Mouse (Mus musculus) forebrain, postnatal 0 days (tissue): ENCODE data around the gene Gm8011. TPM values are rescaled to one million over a fixed set of nuclear protein-coding genes. Genes with fewer than 3 reads are reported as not detected.
"Not testable (repeated sequence)": the region's sequence is repeated elsewhere in the genome, so short reads cannot be mapped to it uniquely, and the experiment has no call there.

Source experiments
- ATAC-seq: fragments of 200-750 bp; cut with Nextera tagmentation; 2 replicates; pipeline ENCODE4 v1.8.0; 2017; ENCODE audit warnings: mild to moderate bottlenecking, moderate library complexity
- DNase-seq: peaks from one replicate; pipeline ENCODE4 v3.0.0-alpha.2; 2015
- H3K27ac ChIP-seq: fragments of 300-500 bp; sonication (generic); 2 replicates; pipeline ENCODE4 v1.5.1; 2014; ENCODE audit warnings: low read depth, mild to moderate bottlenecking, antibody characterized with exemption, low read length, moderate library complexity, mixed read lengths
- H3K27me3 ChIP-seq: fragments of 300-500 bp; sonication (generic); 2 replicates; pipeline ENCODE4 v1.6.1; 2014; ENCODE audit warnings: mild to moderate bottlenecking, low read length, mixed read lengths; ENCODE audit not compliant: insufficient read depth
- H3K36me3 ChIP-seq: fragments of 300-500 bp; sonication (generic); 2 replicates; pipeline ENCODE4 v1.6.1; 2014; ENCODE audit warnings: mild to moderate bottlenecking, moderate library complexity; ENCODE audit not compliant: insufficient read depth
- H3K4me1 ChIP-seq: fragments of 300-500 bp; sonication (generic); 2 replicates; pipeline ENCODE4 v1.6.1; 2014; ENCODE audit warnings: antibody characterized with exemption; ENCODE audit not compliant: insufficient read depth
- H3K4me2 ChIP-seq: fragments of 300-500 bp; sonication (generic); 2 replicates; pipeline ENCODE4 v1.6.1; 2014; ENCODE audit warnings: low read depth, mild to moderate bottlenecking, moderate library complexity
- H3K4me3 ChIP-seq: fragments of 300-500 bp; sonication (generic); 2 replicates; pipeline ENCODE4 v1.5.1; 2014; ENCODE audit warnings: low read depth, low read length, mixed read lengths
- H3K9ac ChIP-seq: fragments of 300-500 bp; sonication (generic); 2 replicates; pipeline ENCODE4 v1.6.1; 2014; ENCODE audit warnings: mild to moderate bottlenecking
- H3K9me3 ChIP-seq: fragments of 300-500 bp; sonication (generic); 2 replicates; pipeline ENCODE4 v1.6.1; 2016; ENCODE audit warnings: low read length
- WGBS: fragments of 180-500 bp; shearing (Covaris S2); extraction: QIAGEN DNeasy Blood & Tissue Kit; methylation state at CpG from one replicate; pipeline ENCODE4 v1.1.7; 2014; 5-methylcytosine and 5-hydroxymethylcytosine counted together
- polyA plus RNA-seq: library from polyadenylated mRNA; unstranded; fragments of >200 nt; fragmentation: Nextera tagmentation; extraction: Ambion mirVana; gene quantifications from 2 replicates; pipeline ENCODE4 v1.2.1, GENCODE M21; 2015
- total RNA-seq: library from RNA; depleted of rRNA; stranded (reverse); fragments of >200 nt; gene quantifications from 2 replicates; pipeline ENCODE4 v1.2.3, GENCODE M21; 2014; rRNA removed

Gm8011 gene
- total RNA-seq (not detected in 2 replicates), polyA plus RNA-seq (not detected in 2 replicates)

- not testable (repeated sequence) for DNase-seq, H3K4me3 ChIP-seq, ATAC-seq, H3K9me3 ChIP-seq, H3K4me2 ChIP-seq, H3K27me3 ChIP-seq, H3K9ac ChIP-seq, H3K27ac ChIP-seq, H3K4me1 ChIP-seq, H3K36me3 ChIP-seq
- WGBS, result 60% methylated on average over 2 of the region's 2 CpGs
These were observed at the start of gene Gm8011 for GRCm38 (mm10) chr14:42463581-42463980. TSS of gene Gm8011 (plus strand) at chr14:42463881.

DNA sequence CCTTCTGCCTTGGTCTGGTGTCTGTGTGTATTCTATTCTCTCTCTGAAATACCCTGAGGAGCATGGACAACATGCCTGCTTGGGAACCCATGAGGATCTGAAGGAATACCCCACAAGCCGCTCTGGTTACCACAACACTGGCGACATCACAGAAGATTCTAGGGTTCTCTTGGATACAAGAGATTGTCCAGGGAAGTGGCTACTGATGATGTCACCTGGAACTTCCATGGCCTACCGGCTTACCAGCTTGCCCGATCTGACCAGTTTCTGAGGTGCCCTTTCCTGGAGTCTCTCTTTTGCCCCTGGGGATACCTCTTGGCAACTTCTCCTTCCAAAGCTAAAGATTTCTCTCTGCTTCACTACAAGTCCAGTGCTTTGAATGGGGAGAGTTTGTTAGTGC is 24.1 kb upstream of the Gm8011 start, which contains the start of gene Gm8005:
Gene Gm8005, minus strand, starts transcription at position 101 of the 400 bp plus-strand sequence.
- H3K9ac ChIP-seq, result not testable (repeated sequence)

GRCm38 (mm10) chr14:42502249-42502648 is 38.6 kb downstream of the Gm8011 start, which contains the start of gene Gm8020:
TSS of gene Gm8020 (minus strand) at chr14:42502349.
- H3K4me3 ChIP-seq, H3K27me3 ChIP-seq, H3K9ac ChIP-seq, ATAC-seq, H3K36me3 ChIP-seq, H3K4me2 ChIP-seq, H3K4me1 ChIP-seq, H3K9me3 ChIP-seq, H3K27ac ChIP-seq, DNase-seq: not testable (repeated sequence)
- 91% methylated on average over 2 of the region's 3 CpGs for WGBS

More for the DNA sequence above, 24.1 kb upstream of the Gm8011 start, which contains the start of gene Gm8005:
- ATAC-seq, H3K4me2 ChIP-seq, H3K36me3 ChIP-seq, H3K4me3 ChIP-seq, H3K9me3 ChIP-seq, H3K4me1 ChIP-seq, H3K27me3 ChIP-seq, H3K27ac ChIP-seq, DNase-seq: not testable (repeated sequence)
- 100% methylated on average over 2 of the region's 4 CpGs for WGBS

Other genes starting within 250 kb of the Gm8011 start
- gene Gm17026, start 203.8 kb upstream of the Gm8011 start, total RNA-seq, result not detected in 2 replicates
- not detected in 2 replicates for gene Gm17026, start 203.8 kb upstream of the Gm8011 start, polyA plus RNA-seq
- gene Gm9611, start 166.5 kb upstream of the Gm8011 start, total RNA-seq, result not detected in 2 replicates
- gene Gm9611, start 166.5 kb upstream of the Gm8011 start, polyA plus RNA-seq, result not detected in 2 replicates
- gene Gm7995, start 153.7 kb upstream of the Gm8011 start, total RNA-seq, result not detected in 2 replicates
- not detected in 2 replicates for gene Gm7995, start 153.7 kb upstream of the Gm8011 start, polyA plus RNA-seq
- gene Gm8005, start 24.2 kb upstream of the Gm8011 start, total RNA-seq, result not detected in 2 replicates
- not detected in 2 replicates for gene Gm8005, start 24.2 kb upstream of the Gm8011 start, polyA plus RNA-seq
- gene Gm8020, start 38.5 kb downstream of the Gm8011 start, total RNA-seq, result not detected in 2 replicates
- not detected in 2 replicates for gene Gm8020, start 38.5 kb downstream of the Gm8011 start, polyA plus RNA-seq
- not detected in 2 replicates for gene Gm8024, start 60.4 kb downstream of the Gm8011 start, total RNA-seq
- gene Gm8024, start 60.4 kb downstream of the Gm8011 start, polyA plus RNA-seq, result not detected in 2 replicates
- gene Gm17124, start 136.0 kb downstream of the Gm8011 start, total RNA-seq, result not detected in 2 replicates
- gene Gm17124, start 136.0 kb downstream of the Gm8011 start, polyA plus RNA-seq, result not detected in 2 replicates
- gene Gm3633, start 178.0 kb downstream of the Gm8011 start, total RNA-seq, result not detected in 2 replicates
- gene Gm3633, start 178.0 kb downstream of the Gm8011 start, polyA plus RNA-seq, result not detected in 2 replicates
- gene Gm10378, start 192.1 kb downstream of the Gm8011 start, total RNA-seq, result not detected in 2 replicates
- gene Gm10378, start 192.1 kb downstream of the Gm8011 start, polyA plus RNA-seq, result not detected in 2 replicates